In the genomic region with DNA sequence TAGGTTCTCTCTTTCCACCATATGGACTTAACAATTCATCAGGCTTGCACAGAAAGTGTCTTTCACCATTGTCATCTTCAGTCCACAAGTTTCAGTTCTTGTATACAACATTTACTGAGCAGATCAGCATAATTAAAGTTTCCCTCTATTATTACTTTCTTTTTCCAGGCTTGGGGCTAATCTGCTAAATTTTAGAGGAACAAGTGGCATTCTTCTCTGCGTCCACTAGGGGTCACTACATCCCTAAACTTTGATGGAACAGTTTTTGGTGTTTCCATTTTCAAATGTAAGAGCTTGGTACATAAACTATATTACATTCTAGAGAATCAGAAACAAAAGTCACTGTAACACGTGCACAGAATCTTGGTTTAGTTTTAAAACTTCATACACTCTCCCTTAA, we compare ENCODE assay signal across 14 mouse cellular contexts. TPM values are rescaled to one million over a fixed set of nuclear protein-coding genes. Genes with fewer than 3 reads are reported as not detected.
DNase-seq lines count a peak whose midpoint lies in the region; ATAC-seq and TF ChIP-seq lines count a peak whose summit lies in the region.
"Had no signal": no experiment of that assay in that cellular context is flagged by ENCODE, and none has a peak within 500 bp of the region (broad histone marks: within the 10 kb centered on the region; RNA-seq: fewer than 3 reads in every experiment).

No protein-coding gene starts in this region.

- 2% methylated on average over 2 of the region's 2 CpGs for WGBS in intestine, postnatal 0 days
- whole genome bisulfite sequencing in intestine, embryonic 16.5 days, result 5% methylated on average over 2 of the region's 2 CpGs

- no peak overlapping the region for H3K4me3 ChIP-seq in intestine, postnatal 0 days (ENCODE audit: low read depth, low read length)
- H3K4me3 ChIP-seq in intestine, embryonic 16.5 days (ENCODE audit: low read length), result no peak overlapping the region
- H3K4me3 ChIP-seq: forebrain, embryonic 15.5 days; neural tube, embryonic 12.5 days had no signal

- no peaks in the 10 kb centered on the region for H3K9me3 ChIP-seq in intestine, postnatal 0 days (ENCODE audit: control insufficient read depth)
- no peaks in the 10 kb centered on the region for H3K9me3 ChIP-seq in intestine, embryonic 16.5 days (ENCODE audit: control insufficient read depth, low read length)
- H3K9me3 ChIP-seq: forebrain, embryonic 15.5 days; neural tube, embryonic 12.5 days had no signal

- no peak overlapping the region for H3K4me2 ChIP-seq in intestine, postnatal 0 days (replicated peaks; ENCODE audit: low read depth)
- no peak overlapping the region for H3K4me2 ChIP-seq in intestine, embryonic 16.5 days (ENCODE audit: low read depth, low read length)
- H3K4me2 ChIP-seq: forebrain, embryonic 15.5 days; neural tube, embryonic 12.5 days had no signal

- no peak overlapping the region for H3K9ac ChIP-seq in intestine, postnatal 0 days (ENCODE audit: low read depth, low read length)
- H3K9ac ChIP-seq in intestine, embryonic 16.5 days (ENCODE audit: low read depth, low read length), result no peak overlapping the region
- H3K9ac ChIP-seq: forebrain, embryonic 15.5 days; neural tube, embryonic 12.5 days had no signal

- no peak for ATAC-seq in intestine, postnatal 0 days
- no peak for ATAC-seq in intestine, embryonic 16.5 days
- no peak for ATAC-seq in erythroblast, adult 5-6 weeks (replicated peaks; ENCODE audit: low FRiP score, poor library complexity, severe bottlenecking)
- ATAC-seq: forebrain, embryonic 15.5 days had no signal

- no peaks in the 10 kb centered on the region for H3K4me1 ChIP-seq in intestine, postnatal 0 days (replicated peaks; ENCODE audit: control insufficient read depth, insufficient read depth, low read length)
- no peaks in the 10 kb centered on the region for H3K4me1 ChIP-seq in intestine, embryonic 16.5 days (ENCODE audit: control insufficient read depth, insufficient read depth, low read length)
- H3K4me1 ChIP-seq: forebrain, embryonic 15.5 days; neural tube, embryonic 12.5 days had no signal

- no peak overlapping the region for H3K27ac ChIP-seq in intestine, postnatal 0 days (ENCODE audit: low read depth, low read length)
- H3K27ac ChIP-seq in intestine, embryonic 16.5 days (ENCODE audit: low read length), result no peak overlapping the region
- H3K27ac ChIP-seq: forebrain, embryonic 15.5 days; neural tube, embryonic 12.5 days had no signal

- H3K27me3 ChIP-seq in intestine, postnatal 0 days (replicated peaks; ENCODE audit: control insufficient read depth, insufficient read depth, low read length), result no peaks in the 10 kb centered on the region
- H3K27me3 ChIP-seq in intestine, embryonic 16.5 days (replicated peaks; ENCODE audit: control insufficient read depth, insufficient read depth, low read length), result no peaks in the 10 kb centered on the region
- H3K27me3 ChIP-seq: forebrain, embryonic 15.5 days; neural tube, embryonic 12.5 days had no signal

- H3K36me3 ChIP-seq in intestine, postnatal 0 days (ENCODE audit: control insufficient read depth, insufficient read depth), result no peaks in the 10 kb centered on the region
- no peaks in the 10 kb centered on the region for H3K36me3 ChIP-seq in intestine, embryonic 16.5 days (ENCODE audit: control insufficient read depth, insufficient read depth, low read length)
- H3K36me3 ChIP-seq: forebrain, embryonic 15.5 days; neural tube, embryonic 12.5 days had no signal

- DNase-seq in 416B (ENCODE audit: low read depth), result peak; percentile 48
- peak; percentile 16 for DNase-seq in ES-CJ7 (ENCODE audit: low read depth, low spot score)
- peak; percentile 16 for DNase-seq in embryo, embryonic 11.5 days (ENCODE audit: low read depth, low spot score)
- DNase-seq in testis, postnatal 10 days (ENCODE audit: low spot score), result no peak
- DNase-seq in thymus, adult 18-20 months, result no peak
- DNase-seq: adrenal gland, adult 2 months; kidney, adult 18-20 months had no signal

- TF ChIP-seq CTCF in intestine, postnatal 0 days (IDR thresholded peaks at IDR 0.05; ENCODE audit: low read depth), result peak; percentile 65

RNA-seq across cellular contexts. Expression of gene Gm10112, which starts 28.2 kb away (rescaled TPM):
- polyA plus RNA-seq in intestine, postnatal 0 days (2015; fragmentation: Nextera tagmentation; extraction: Ambion mirVana), result not detected in 2 replicates
- not detected in 2 replicates for polyA plus RNA-seq in intestine, embryonic 16.5 days (2015; fragmentation: Nextera tagmentation; extraction: Ambion mirVana)
- total RNA-seq in erythroblast, adult 5-6 weeks (2015; ENCODE audit: low replicate concordance), result not detected in 2 replicates
- not detected in 2 replicates for total RNA-seq in erythroblast, adult 5-6 weeks (2017; ENCODE audit: low replicate concordance)
- total RNA-seq: adrenal gland, adult 2 months had no signal
- polyA plus RNA-seq: adrenal gland, adult 2 months; forebrain, embryonic 15.5 days; limb, embryonic 11.5 days; neural tube, embryonic 12.5 days; stomach, embryonic 14.5 days had no signal

Comparison
In these comparisons a context has a peak if more than half of its experiments do, and no peak if none do; other contexts are left out.
1. DNase-seq: peak in 416B (single experiment), ES-CJ7 (single experiment) and embryo, embryonic 11.5 days (single experiment); none in testis, postnatal 10 days (single experiment) and thymus, adult 18-20 months (0 of 2).